Mouse (Mus musculus): ENCODE measurements around the gene Prr22. TPM values are rescaled to one million over a fixed set of nuclear protein-coding genes. Genes with fewer than 3 reads are reported as not detected.

The Prr22 gene
- 1.7 and 1.9 TPM in 2 replicates for polyA plus RNA-seq (2011; ENCODE audit: insufficient read depth, insufficient read length, low replicate concordance, missing spikeins)

GRCm38 (mm10) chr17:56769950-56770349 is at the start of gene Prr22:
Gene Prr22 (plus strand): TSS chr17:56770250.
- Histone ChIP-seq H3K27ac (ENCODE audit: control insufficient read depth, insufficient read depth, low read depth, low read length, poor library complexity) (no peak within 1 kb of the TSS), H3K4me3 (replicated peaks; ENCODE audit: control insufficient read depth, low read depth, low read length) (no peak within 1 kb of the TSS), H3K4me1 (ENCODE audit: control insufficient read depth, insufficient read depth, low read length) (no peaks in the 10 kb centered on the region)
- TF ChIP-seq CTCF (IDR thresholded peaks at IDR 0.05; ENCODE audit: control insufficient read depth, insufficient read depth, low read length) = no peak
- TF ChIP-seq POLR2A (IDR thresholded peaks at IDR 0.05; ENCODE audit: borderline replicate concordance, control insufficient read depth, low read depth, low read length) = no peak
- 85% methylated on average over 5 of the region's 5 CpGs for WGBS

DNA sequence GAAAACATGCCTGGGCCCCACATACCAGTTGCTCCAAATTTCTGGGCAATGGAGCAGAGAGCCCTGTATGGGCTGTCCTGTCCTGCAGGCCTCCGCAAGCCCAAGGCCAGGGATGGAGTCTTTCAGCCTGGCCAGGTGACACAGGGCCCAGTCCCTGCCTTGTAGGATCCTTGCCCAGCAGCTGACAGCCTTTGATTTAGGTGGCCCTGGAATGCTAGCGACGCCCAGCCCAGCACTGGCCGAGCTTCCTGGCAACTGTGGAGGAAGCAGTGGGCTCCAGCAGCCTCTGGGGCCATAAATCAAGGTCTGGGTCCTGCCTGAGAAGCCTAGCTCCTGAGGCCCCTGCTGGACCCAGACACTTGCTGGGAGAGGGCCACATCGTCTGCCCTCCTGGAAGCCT is 47.6 kb upstream of the Prr22 start:
- Histone ChIP-seq H3K27ac (ENCODE audit: control insufficient read depth, insufficient read depth, low read depth, low read length, poor library complexity) (no peak overlapping the region), H3K4me3 (replicated peaks; ENCODE audit: control insufficient read depth, low read depth, low read length) (no peak overlapping the region), H3K4me1 (ENCODE audit: control insufficient read depth, insufficient read depth, low read length) (peaks cover 1% of the 10 kb centered on the region; the same call in 1 of the 2 replicates)
- WGBS = 85% methylated on average over 5 of the region's 5 CpGs
- TF ChIP-seq POLR2A (IDR thresholded peaks at IDR 0.05; ENCODE audit: borderline replicate concordance, control insufficient read depth, low read depth, low read length) (no peak), CTCF (IDR thresholded peaks at IDR 0.05; ENCODE audit: control insufficient read depth, insufficient read depth, low read length) (no peak)

DNA sequence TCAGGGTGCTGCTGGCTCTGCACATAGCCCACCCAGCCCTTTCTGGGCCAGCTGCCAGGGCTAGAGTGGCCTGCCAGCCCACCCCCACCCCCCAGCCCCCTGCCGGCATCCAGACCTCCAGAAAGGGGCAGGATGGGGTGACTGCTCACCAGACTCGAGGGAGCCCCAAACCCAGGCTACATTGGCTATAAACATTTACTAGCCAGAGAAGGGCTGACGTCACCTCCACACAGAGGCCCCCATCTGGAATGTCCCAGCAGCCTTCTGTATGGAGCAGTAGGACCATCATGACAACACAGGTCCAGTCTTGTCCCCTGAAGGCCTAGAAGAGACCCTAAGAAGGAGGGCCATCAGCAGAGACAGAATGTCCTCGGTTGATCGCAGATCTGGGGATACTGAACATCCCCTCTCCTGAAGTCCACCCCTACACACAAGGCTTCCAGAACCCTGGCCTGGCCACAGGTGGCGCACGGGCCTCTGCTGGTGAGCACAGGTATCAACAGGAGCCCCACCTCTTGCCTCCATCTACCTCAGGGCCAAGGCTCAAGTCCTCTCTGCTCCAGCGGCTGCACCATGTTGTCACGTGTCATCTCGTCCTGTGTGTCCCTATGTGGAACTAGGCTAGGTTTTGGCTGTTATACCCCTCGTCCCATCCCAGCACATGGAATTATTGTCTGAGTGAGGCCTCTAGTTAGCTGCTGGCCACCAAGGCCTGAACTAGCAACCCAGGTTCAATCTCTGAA is 46.5 kb upstream of the Prr22 start:
- H3K27ac ChIP-seq (ENCODE audit: control insufficient read depth, insufficient read depth, low read depth, low read length, poor library complexity) = no peak overlapping the region
- H3K4me3 ChIP-seq (replicated peaks; ENCODE audit: control insufficient read depth, low read depth, low read length) = no peak overlapping the region
- no peaks in the 10 kb centered on the region; the same call in 1 of the 2 replicates for H3K4me1 ChIP-seq (ENCODE audit: control insufficient read depth, insufficient read depth, low read length)
- WGBS = 87% methylated on average over 11 of the region's 11 CpGs
- TF ChIP-seq POLR2A (IDR thresholded peaks at IDR 0.05; ENCODE audit: borderline replicate concordance, control insufficient read depth, low read depth, low read length) (no peak), CTCF (IDR thresholded peaks at IDR 0.05; ENCODE audit: control insufficient read depth, insufficient read depth, low read length) (no peak)

- Histone ChIP-seq H3K4me3 (replicated peaks; ENCODE audit: control insufficient read depth, low read depth, low read length) (no peak overlapping the region), H3K4me1 (ENCODE audit: control insufficient read depth, insufficient read depth, low read length) (no peaks in the 10 kb centered on the region), H3K27ac (ENCODE audit: control insufficient read depth, insufficient read depth, low read depth, low read length, poor library complexity) (no peak overlapping the region)
- WGBS = 47% methylated on average over 7 of the region's 7 CpGs
- TF ChIP-seq POLR2A (IDR thresholded peaks at IDR 0.05; ENCODE audit: borderline replicate concordance, control insufficient read depth, low read depth, low read length) (no peak), CTCF (IDR thresholded peaks at IDR 0.05; ENCODE audit: control insufficient read depth, insufficient read depth, low read length) (no peak)
Observed at GRCm38 (mm10) chr17:56727029-56727649, 42.9 kb upstream of the Prr22 start.

- no peak overlapping the region for H3K4me3 ChIP-seq (replicated peaks; ENCODE audit: control insufficient read depth, low read depth, low read length)
- TF ChIP-seq CTCF (IDR thresholded peaks at IDR 0.05; ENCODE audit: control insufficient read depth, insufficient read depth, low read length) (no peak), POLR2A (IDR thresholded peaks at IDR 0.05; ENCODE audit: borderline replicate concordance, control insufficient read depth, low read depth, low read length) (no peak)
- H3K4me1 ChIP-seq (ENCODE audit: control insufficient read depth, insufficient read depth, low read length) = no peaks in the 10 kb centered on the region
- no peak overlapping the region for H3K27ac ChIP-seq (ENCODE audit: control insufficient read depth, insufficient read depth, low read depth, low read length, poor library complexity)
- 32% methylated on average over 12 of the region's 12 CpGs for WGBS
Observed at GRCm38 (mm10) chr17:56727659-56728058, 42.4 kb upstream of the Prr22 start.

- no peaks in the 10 kb centered on the region for H3K4me1 ChIP-seq (ENCODE audit: control insufficient read depth, insufficient read depth, low read length)
- H3K27ac ChIP-seq (ENCODE audit: control insufficient read depth, insufficient read depth, low read depth, low read length, poor library complexity) = no peak overlapping the region
- H3K4me3 ChIP-seq (replicated peaks; ENCODE audit: control insufficient read depth, low read depth, low read length) = no peak overlapping the region
- 39% methylated on average over 12 of the region's 12 CpGs for WGBS
- no peak for TF ChIP-seq POLR2A (IDR thresholded peaks at IDR 0.05; ENCODE audit: borderline replicate concordance, control insufficient read depth, low read depth, low read length)
- no peak for TF ChIP-seq CTCF (IDR thresholded peaks at IDR 0.05; ENCODE audit: control insufficient read depth, insufficient read depth, low read length)
Observed at GRCm38 (mm10) chr17:56728117-56728516, 41.9 kb upstream of the Prr22 start.

DNA sequence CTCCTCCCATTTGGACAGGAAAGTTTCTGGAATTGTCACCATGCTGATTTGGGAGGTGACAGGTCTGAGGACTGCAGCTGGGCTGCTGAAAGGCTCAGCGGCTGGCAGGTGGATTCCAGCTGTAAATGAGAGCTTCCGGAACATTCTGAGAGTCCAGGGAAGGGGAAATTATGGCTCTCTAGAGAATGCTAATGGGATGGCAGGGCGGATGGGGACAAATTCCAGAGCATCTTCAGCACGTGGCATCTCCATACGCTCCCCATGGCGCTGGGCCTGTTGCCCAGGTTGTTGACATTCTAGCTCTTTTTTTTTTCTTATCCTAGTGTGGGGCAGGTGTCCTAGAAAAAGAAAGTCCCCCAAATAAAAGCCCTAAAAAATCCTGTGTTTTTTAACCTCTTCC is 40.9 kb upstream of the Prr22 start:
- 83% methylated on average over 6 of the region's 6 CpGs for WGBS
- Histone ChIP-seq H3K4me3 (replicated peaks; ENCODE audit: control insufficient read depth, low read depth, low read length) (no peak overlapping the region), H3K27ac (ENCODE audit: control insufficient read depth, insufficient read depth, low read depth, low read length, poor library complexity) (no peak overlapping the region), H3K4me1 (ENCODE audit: control insufficient read depth, insufficient read depth, low read length) (no peaks in the 10 kb centered on the region)
- TF ChIP-seq POLR2A (IDR thresholded peaks at IDR 0.05; ENCODE audit: borderline replicate concordance, control insufficient read depth, low read depth, low read length) (no peak), CTCF (IDR thresholded peaks at IDR 0.05; ENCODE audit: control insufficient read depth, insufficient read depth, low read length) (no peak)

GRCm38 (mm10) chr17:56729656-56730055 is 40.4 kb upstream of the Prr22 start:
- no peak overlapping the region for H3K4me3 ChIP-seq (replicated peaks; ENCODE audit: control insufficient read depth, low read depth, low read length)
- H3K4me1 ChIP-seq (ENCODE audit: control insufficient read depth, insufficient read depth, low read length) = no peaks in the 10 kb centered on the region
- no peak overlapping the region for H3K27ac ChIP-seq (ENCODE audit: control insufficient read depth, insufficient read depth, low read depth, low read length, poor library complexity)
- no peak for TF ChIP-seq CTCF (IDR thresholded peaks at IDR 0.05; ENCODE audit: control insufficient read depth, insufficient read depth, low read length)
- TF ChIP-seq POLR2A (IDR thresholded peaks at IDR 0.05; ENCODE audit: borderline replicate concordance, control insufficient read depth, low read depth, low read length) = no peak
- 83% methylated on average over 2 of the region's 2 CpGs for WGBS
